Mouse (Mus musculus) stomach, embryonic 16.5 days (tissue): Measurements from ENCODE around the gene Ccdc172. TPM values are rescaled to one million over a fixed set of nuclear protein-coding genes. Genes with fewer than 3 reads are reported as not detected.

Source experiments
- ATAC-seq: fragments of 200-750 bp; cut with Nextera tagmentation; 2 replicates; pipeline ENCODE4 v1.8.0; 2017; ENCODE audit warnings: moderate number of reproducible peaks, moderate TSS enrichment; ENCODE audit not compliant: insufficient read depth, low FRiP score
- H3K27ac ChIP-seq: fragments of 300-500 bp; sonication (generic); 2 replicates; pipeline ENCODE4 v1.5.1; 2014; ENCODE audit warnings: low read length
- H3K27me3 ChIP-seq: fragments of 300-500 bp; sonication (generic); 2 replicates; pipeline ENCODE4 v1.6.1; 2014; ENCODE audit warnings: low read length, control low read depth, mixed read lengths; ENCODE audit not compliant: control insufficient read depth, insufficient read depth
- H3K36me3 ChIP-seq: fragments of 300-500 bp; sonication (generic); 2 replicates; pipeline ENCODE4 v1.6.1; 2014; ENCODE audit warnings: low read length; ENCODE audit not compliant: control insufficient read depth, insufficient read depth
- H3K4me1 ChIP-seq: fragments of 300-500 bp; sonication (generic); 2 replicates; pipeline ENCODE4 v1.6.1; 2014; ENCODE audit warnings: low read length, control low read depth, mixed read lengths; ENCODE audit not compliant: control insufficient read depth, insufficient read depth
- H3K4me2 ChIP-seq: fragments of 300-500 bp; sonication (generic); 2 replicates; pipeline ENCODE4 v1.6.1; 2014; ENCODE audit warnings: low read depth, low read length, mixed read lengths
- H3K4me3 ChIP-seq: fragments of 300-500 bp; sonication (generic); replicated peaks from 2 replicates; pipeline ENCODE4 v1.5.1; 2014; ENCODE audit warnings: mild to moderate bottlenecking, low read length
- H3K9ac ChIP-seq: fragments of 300-500 bp; sonication (generic); 2 replicates; pipeline ENCODE4 v1.6.1; 2014; ENCODE audit warnings: low read length
- H3K9me3 ChIP-seq: fragments of 300-500 bp; sonication (generic); replicated peaks from 2 replicates; pipeline ENCODE4 v1.6.1; 2016; ENCODE audit warnings: low read length, control low read depth; ENCODE audit not compliant: control insufficient read depth
- WGBS: fragments of 180-500 bp; shearing (Covaris S2); extraction: QIAGEN DNeasy Blood & Tissue Kit; methylation state at CpG from one replicate; pipeline ENCODE4 v1.1.7; 2014; 5-methylcytosine and 5-hydroxymethylcytosine counted together
- polyA plus RNA-seq: library from polyadenylated mRNA; unstranded; fragments of >200 nt; fragmentation: Nextera tagmentation; extraction: Ambion mirVana; gene quantifications from 2 replicates; pipeline ENCODE4 v1.2.1, GENCODE M21; 2015

Ccdc172 gene
- polyA plus RNA-seq, 1 experiment from 2014 or later: not detected

DNA sequence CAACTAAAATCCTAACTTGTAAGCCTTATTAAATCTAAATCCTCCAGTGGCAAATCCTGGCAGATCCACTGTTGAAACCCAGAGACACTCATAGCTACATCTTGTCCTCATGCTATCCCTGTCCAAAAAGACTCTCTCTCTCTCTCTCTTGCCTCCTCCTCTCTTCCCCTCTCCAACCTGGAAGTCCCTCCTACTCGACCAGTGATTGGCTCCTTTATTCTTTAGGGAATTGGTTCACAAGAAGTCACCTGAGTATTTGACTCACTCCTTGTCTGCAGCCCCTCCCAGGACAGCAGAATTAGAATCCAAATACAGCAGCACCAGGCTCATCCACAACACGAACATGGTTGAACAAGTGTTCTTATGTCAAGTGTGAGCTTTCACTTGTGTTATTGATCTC lies 74.3 kb downstream of the Ccdc172 start:
- ATAC-seq: no peak
- no peaks in the 10 kb centered on the region for H3K4me1 ChIP-seq
- H3K4me2 ChIP-seq: no peak overlapping the region
- no peaks in the 10 kb centered on the region for H3K36me3 ChIP-seq
- no peak overlapping the region for H3K27ac ChIP-seq
- 76% methylated on average over 2 of the region's 2 CpGs for WGBS
- no peaks in the 10 kb centered on the region for H3K27me3 ChIP-seq
- H3K9me3 ChIP-seq: no peaks in the 10 kb centered on the region
- no peak overlapping the region for H3K4me3 ChIP-seq
- no peak overlapping the region for H3K9ac ChIP-seq

GRCm38 (mm10) chr19:58590251-58590936 lies 78.6 kb downstream of the Ccdc172 start:
- H3K9ac ChIP-seq: no peak overlapping the region
- H3K36me3 ChIP-seq: no peaks in the 10 kb centered on the region
- H3K4me1 ChIP-seq: no peaks in the 10 kb centered on the region
- H3K4me3 ChIP-seq: no peak overlapping the region
- H3K27ac ChIP-seq: no peak overlapping the region
- peaks cover 11% of the 10 kb centered on the region for H3K9me3 ChIP-seq
- no peak for ATAC-seq
- no peak overlapping the region for H3K4me2 ChIP-seq
- WGBS: 72% methylated on average over 6 of the region's 6 CpGs
- H3K27me3 ChIP-seq: no peaks in the 10 kb centered on the region

DNA sequence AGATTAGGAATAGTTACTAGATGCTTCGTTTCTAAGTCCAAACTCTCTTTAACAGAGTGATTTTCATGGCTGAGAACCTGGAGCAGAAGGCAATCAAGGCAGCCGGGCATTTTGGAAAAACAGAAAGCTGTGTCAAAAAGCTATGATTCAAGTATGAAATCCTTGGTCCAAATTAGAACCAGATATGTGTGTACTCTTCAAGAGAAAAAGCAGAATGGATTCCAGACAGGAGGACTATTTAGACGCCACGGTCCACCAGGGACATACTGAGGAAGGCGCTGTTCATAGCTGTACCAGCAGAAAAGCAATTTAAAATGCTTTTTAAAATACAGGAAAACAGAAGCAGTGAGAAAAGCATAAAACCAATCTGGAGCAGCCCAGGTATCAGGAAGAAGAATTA lies 88.6 kb downstream of the Ccdc172 start:
- Histone ChIP-seq H3K9ac (no peak overlapping the region), H3K27ac (no peak overlapping the region), H3K27me3 (no peaks in the 10 kb centered on the region), H3K9me3 (peaks cover 15% of the 10 kb centered on the region), H3K4me3 (no peak overlapping the region), H3K4me1 (no peaks in the 10 kb centered on the region), H3K4me2 (no peak overlapping the region), H3K36me3 (no peaks in the 10 kb centered on the region)
- ATAC-seq: no peak
- 83% methylated on average over 5 of the region's 5 CpGs for WGBS

Other genes with a start within 250 kb of the Ccdc172 start
- 26.2 and 31.1 TPM in 2 replicates for gene Gfra1, start 56.1 kb upstream of the Ccdc172 start, polyA plus RNA-seq
- 0.49 and 0.50 TPM in 2 replicates for gene Pnlip, start 140.5 kb downstream of the Ccdc172 start, polyA plus RNA-seq
- 3,948 and 4,083 TPM in 2 replicates for gene Pnliprp1, start 216.9 kb downstream of the Ccdc172 start, polyA plus RNA-seq
- 21.9 and 40.9 TPM in 2 replicates for gene Pnliprp2, start 247.7 kb downstream of the Ccdc172 start, polyA plus RNA-seq